Mouse (Mus musculus) stomach, postnatal 0 days (tissue): ENCODE measurements at regions not wholly inside any gene's neighbourhood (a gene's known extent, or its start where the extent isn't known, plus 50 kb on each side); places are given as distances from the start of the nearest gene placed in this dataset.

Experiments used
- CTCF ChIP-seq: IDR thresholded peaks from 2 replicates; pipeline ENCODE4 v1.5.1; 2016; ENCODE audit warnings: antibody characterized with exemption, low read depth, mild to moderate bottlenecking, moderate library complexity
- EP300 ChIP-seq: optimal IDR thresholded peaks from 2 replicates; pipeline ENCODE3; 2016; ENCODE audit warnings: antibody characterized with exemption

- no peak for TF ChIP-seq EP300
- peak; percentile 81 for TF ChIP-seq CTCF
These were observed 78.1 kb downstream of the Tpra1 start for GRCm38 (mm10) chr6:88980112-88980511.
